In genomic region chr19:37448212-37448611, GRCm38 (mm10) we compare ENCODE assay signal across 18 mouse cellular contexts. TPM values are rescaled to one million over a fixed set of nuclear protein-coding genes. Genes with fewer than 3 reads are reported as not detected.
A peak's percentile ranks its signal among the peaks of the same experiment; 100 is the strongest.
DNase-seq lines count a peak whose midpoint lies in the region; ATAC-seq and TF ChIP-seq lines count a peak whose summit lies in the region.
"Had no signal": no experiment of that assay in that cellular context is flagged by ENCODE, and none has a peak within 500 bp of the region (broad histone marks: within the 10 kb centered on the region; RNA-seq: fewer than 3 reads in every experiment).

No protein-coding gene starts in this region.

- ATAC-seq in liver, embryonic 16.5 days (ENCODE audit: low read depth), result no peak
- ATAC-seq in hematopoietic stem cell, adult 5-6 weeks (replicated peaks in 1 of 2; ENCODE audit: insufficient read depth in 1 of 2, low FRiP score in 2 of 2, low TSS enrichment in 1 of 2, low read depth in 1 of 2, poor library complexity in 2 of 2, severe bottlenecking in 2 of 2), result peak; percentile 67 to 74
- ATAC-seq: activated CD4-positive, CD25-positive, alpha-beta regulatory T cell, adult 4 months; forebrain, embryonic 13.5 days; intestine, embryonic 15.5 days had no signal

- WGBS in liver, embryonic 16.5 days (ENCODE audit: insufficient replicate concordance), result 25% methylated on average over 5 of the region's 5 CpGs
- 39% methylated on average over 5 of the region's 5 CpGs for WGBS in small intestine, adult 2 months
- 73% methylated on average over 5 of the region's 5 CpGs for WGBS in forebrain, embryonic 10.5 days

- H3K36me3 ChIP-seq in liver, embryonic 16.5 days (ENCODE audit: control insufficient read depth, insufficient read depth), result no peaks in the 10 kb centered on the region
- H3K36me3 ChIP-seq in small intestine, adult 2 months (ENCODE audit: control insufficient read depth, insufficient read depth, low read length), result no peaks in the 10 kb centered on the region
- H3K36me3 ChIP-seq in forebrain, embryonic 10.5 days (replicated peaks), result no peaks in the 10 kb centered on the region
- H3K36me3 ChIP-seq: embryonic facial prominence, embryonic 13.5 days; heart, embryonic 15.5 days; hindbrain, embryonic 13.5 days; intestine, embryonic 15.5 days; kidney, embryonic 15.5 days; neural tube, embryonic 15.5 days had no signal

- DNase-seq in liver (no peak), MEL-GATA-1-ER (ENCODE audit: extremely low read depth, low read depth) (peak; percentile 52)
- DNase-seq in retina, embryonic 14.5 days (ENCODE audit: low spot score), result no peak
- DNase-seq in forebrain, embryonic 10.5 days (ENCODE audit: extremely low spot score, low spot score), result no peak
- DNase-seq: adrenal gland, postnatal 36 days; cerebellum, adult 11 months; cerebellum, postnatal 36 days had no signal

- no peak overlapping the region for H3K27ac ChIP-seq in liver, embryonic 16.5 days (ENCODE audit: low read length)
- no peak overlapping the region for H3K27ac ChIP-seq in small intestine, adult 2 months (ENCODE audit: insufficient read depth, low read depth, low read length)
- H3K27ac ChIP-seq in forebrain, embryonic 10.5 days, result no peak overlapping the region
- H3K27ac ChIP-seq: embryonic facial prominence, embryonic 13.5 days; forebrain, embryonic 13.5 days; heart, embryonic 15.5 days; hindbrain, embryonic 13.5 days; intestine, embryonic 15.5 days; kidney, embryonic 15.5 days; neural tube, embryonic 15.5 days had no signal

- H3K4me1 ChIP-seq in liver, embryonic 16.5 days (ENCODE audit: control insufficient read depth, low read depth, low read length), result peaks cover 5% of the 10 kb centered on the region
- no peaks in the 10 kb centered on the region for H3K4me1 ChIP-seq in small intestine, adult 2 months (ENCODE audit: control insufficient read depth, insufficient read depth, insufficient read length, low read length)
- no peaks in the 10 kb centered on the region for H3K4me1 ChIP-seq in forebrain, embryonic 10.5 days
- H3K4me1 ChIP-seq: embryonic facial prominence, embryonic 13.5 days; forebrain, embryonic 13.5 days; hindbrain, embryonic 13.5 days; intestine, embryonic 15.5 days; kidney, embryonic 15.5 days; neural tube, embryonic 15.5 days had no signal

- no peaks in the 10 kb centered on the region for H3K9me3 ChIP-seq in liver, embryonic 16.5 days (replicated peaks; ENCODE audit: control insufficient read depth, low read length)
- no peaks in the 10 kb centered on the region for H3K9me3 ChIP-seq in forebrain, embryonic 10.5 days
- H3K9me3 ChIP-seq: embryonic facial prominence, embryonic 13.5 days; forebrain, embryonic 13.5 days; heart, embryonic 15.5 days; hindbrain, embryonic 13.5 days; intestine, embryonic 15.5 days; kidney, embryonic 15.5 days; neural tube, embryonic 15.5 days had no signal

- no peak for TF ChIP-seq POLR2A in small intestine, adult 2 months (IDR thresholded peaks at IDR 0.05; ENCODE audit: low read depth, low read length)

- no peak overlapping the region for H3K9ac ChIP-seq in liver, embryonic 16.5 days (ENCODE audit: low read depth, low read length)
- H3K9ac ChIP-seq: embryonic facial prominence, embryonic 13.5 days; forebrain, embryonic 13.5 days; heart, embryonic 15.5 days; hindbrain, embryonic 13.5 days; intestine, embryonic 15.5 days; kidney, embryonic 15.5 days; neural tube, embryonic 15.5 days had no signal

- H3K4me3 ChIP-seq in liver, embryonic 16.5 days (ENCODE audit: low read depth, low read length), result peak overlapping the region; percentile 25; the same call in 1 of the 2 replicates
- peak overlapping the region; percentile 18; the same call in 1 of the 2 replicates for H3K4me3 ChIP-seq in small intestine, adult 2 months (ENCODE audit: low read depth, low read length)
- no peak overlapping the region for H3K4me3 ChIP-seq in forebrain, embryonic 10.5 days
- H3K4me3 ChIP-seq: embryonic facial prominence, embryonic 13.5 days; forebrain, embryonic 13.5 days; heart, embryonic 15.5 days; hindbrain, embryonic 13.5 days; intestine, embryonic 15.5 days; kidney, embryonic 15.5 days; neural tube, embryonic 15.5 days had no signal

- TF ChIP-seq CTCF in small intestine, adult 2 months (IDR thresholded peaks at IDR 0.05; ENCODE audit: extremely low read depth, insufficient read length, insufficient replicate concordance, low read depth, low read length), result no peak

- H3K4me2 ChIP-seq in liver, embryonic 16.5 days (ENCODE audit: low read depth, low read length), result 0 out of 2 replicates have a peak overlapping the region, but pooled peaks have one; percentile 12
- H3K4me2 ChIP-seq: embryonic facial prominence, embryonic 13.5 days; forebrain, embryonic 13.5 days; heart, embryonic 15.5 days; hindbrain, embryonic 13.5 days; intestine, embryonic 15.5 days; kidney, embryonic 15.5 days; neural tube, embryonic 15.5 days had no signal

- H3K27me3 ChIP-seq in liver, embryonic 16.5 days (ENCODE audit: control insufficient read depth, insufficient read depth, low read depth, low read length), result no peaks in the 10 kb centered on the region
- H3K27me3 ChIP-seq in small intestine, adult 2 months (ENCODE audit: control insufficient read depth, insufficient read depth, low read length), result no peaks in the 10 kb centered on the region; the same call in 1 of the 2 replicates
- H3K27me3 ChIP-seq in forebrain, embryonic 10.5 days (ENCODE audit: poor library complexity, severe bottlenecking), result no peaks in the 10 kb centered on the region
- H3K27me3 ChIP-seq: forebrain, embryonic 13.5 days; intestine, embryonic 15.5 days had no signal

RNA-seq across cellular contexts. Expression of gene Hhex, which starts 13.6 kb away (rescaled TPM):
- polyA plus RNA-seq in liver, embryonic 16.5 days (2015; fragmentation: Nextera tagmentation; extraction: Ambion mirVana), result 34.2 and 34.6 TPM in 2 replicates
- 61.1 and 65.7 TPM in 2 replicates for total RNA-seq in hematopoietic stem cell, adult 5-6 weeks (2017)
- polyA plus RNA-seq in small intestine, adult 2 months (2012; rRNA removed), result 7.6 and 9.4 TPM in 2 replicates
- 4.2 and 6.3 TPM in 2 replicates for polyA plus RNA-seq in forebrain, embryonic 10.5 days (2016; fragmentation: Nextera tagmentation; extraction: Ambion mirVana)
